Mouse (Mus musculus): ENCODE measurements at regions not wholly inside any gene's neighbourhood (a gene's known extent, or its start where the extent isn't known, plus 50 kb on each side); places are given as distances from the start of the nearest gene placed in this dataset.

GRCm38 (mm10) chr10:96460617-96461338 is 156.0 kb upstream of the Btg1 start:
- H3K4me2 ChIP-seq = no peak overlapping the region
- H3K9me3 ChIP-seq = no peaks in the 10 kb centered on the region
- no peaks in the 10 kb centered on the region for H3K36me3 ChIP-seq
- no peak overlapping the region for H3K4me3 ChIP-seq (replicated peaks)
- H3K4me1 ChIP-seq = no peaks in the 10 kb centered on the region
- 70% methylated on average over 10 of the region's 10 CpGs for WGBS
- no peaks in the 10 kb centered on the region for H3K27me3 ChIP-seq (replicated peaks)
- H3K9ac ChIP-seq = no peak overlapping the region
- ATAC-seq (ENCODE audit: insufficient read depth, low FRiP score, low read depth) = no peak
- no peak overlapping the region for H3K27ac ChIP-seq

GRCm38 (mm10) chr10:96465967-96466366 is 150.8 kb upstream of the Btg1 start:
- no peaks in the 10 kb centered on the region for H3K9me3 ChIP-seq
- no peak for ATAC-seq (ENCODE audit: insufficient read depth, low FRiP score, low read depth)
- no peaks in the 10 kb centered on the region for H3K36me3 ChIP-seq
- H3K4me2 ChIP-seq = no peak overlapping the region
- 74% methylated on average over 6 of the region's 6 CpGs for WGBS
- no peak overlapping the region for H3K9ac ChIP-seq
- no peaks in the 10 kb centered on the region for H3K4me1 ChIP-seq
- H3K27ac ChIP-seq = no peak overlapping the region
- H3K4me3 ChIP-seq (replicated peaks) = no peak overlapping the region
- H3K27me3 ChIP-seq (replicated peaks) = no peaks in the 10 kb centered on the region

- H3K4me1 ChIP-seq = no peaks in the 10 kb centered on the region
- ATAC-seq (ENCODE audit: insufficient read depth, low FRiP score, low read depth) = no peak
- no peaks in the 10 kb centered on the region for H3K9me3 ChIP-seq
- no peak overlapping the region for H3K27ac ChIP-seq
- H3K27me3 ChIP-seq (replicated peaks) = no peaks in the 10 kb centered on the region
- no peak overlapping the region for H3K9ac ChIP-seq
- H3K4me3 ChIP-seq (replicated peaks) = no peak overlapping the region
- no peak overlapping the region for H3K4me2 ChIP-seq
- WGBS = 78% methylated on average over 3 of the region's 3 CpGs
- no peaks in the 10 kb centered on the region for H3K36me3 ChIP-seq
These were observed 150.0 kb upstream of the Btg1 start for GRCm38 (mm10) chr10:96466845-96467244.

GRCm38 (mm10) chr10:96467661-96468060 is 149.1 kb upstream of the Btg1 start:
- Histone ChIP-seq H3K27ac (peak overlapping the region; percentile 61), H3K27me3 (replicated peaks) (no peaks in the 10 kb centered on the region), H3K36me3 (no peaks in the 10 kb centered on the region), H3K4me2 (no peak overlapping the region), H3K4me1 (no peaks in the 10 kb centered on the region), H3K4me3 (replicated peaks) (no peak overlapping the region), H3K9ac (no peak overlapping the region), H3K9me3 (no peaks in the 10 kb centered on the region)
- 41% methylated on average over 4 of the region's 4 CpGs for WGBS
- no peak for ATAC-seq (ENCODE audit: insufficient read depth, low FRiP score, low read depth)

- Histone ChIP-seq H3K4me1 (no peaks in the 10 kb centered on the region), H3K4me3 (replicated peaks) (no peak overlapping the region), H3K9ac (no peak overlapping the region), H3K9me3 (no peaks in the 10 kb centered on the region), H3K4me2 (no peak overlapping the region), H3K27ac (no peak overlapping the region), H3K27me3 (replicated peaks) (no peaks in the 10 kb centered on the region), H3K36me3 (no peaks in the 10 kb centered on the region)
- ATAC-seq (ENCODE audit: insufficient read depth, low FRiP score, low read depth) = no peak
These were observed 145.3 kb upstream of the Btg1 start for GRCm38 (mm10) chr10:96471523-96471922.

GRCm38 (mm10) chr10:96479350-96479749 is 137.5 kb upstream of the Btg1 start:
- WGBS = 53% methylated on average over 12 of the region's 12 CpGs
- Histone ChIP-seq H3K4me2 (peak overlapping the region; percentile 38), H3K4me1 (no peaks in the 10 kb centered on the region), H3K36me3 (no peaks in the 10 kb centered on the region), H3K4me3 (replicated peaks) (no peak overlapping the region), H3K9me3 (no peaks in the 10 kb centered on the region), H3K27ac (no peak overlapping the region), H3K27me3 (replicated peaks) (no peaks in the 10 kb centered on the region), H3K9ac (no peak overlapping the region)
- no peak for ATAC-seq (ENCODE audit: insufficient read depth, low FRiP score, low read depth)

GRCm38 (mm10) chr10:96479786-96480185 is 137.0 kb upstream of the Btg1 start:
- H3K4me2 ChIP-seq = peak overlapping the region; percentile 38; the same call in 1 of the 2 replicates
- H3K9me3 ChIP-seq = no peaks in the 10 kb centered on the region
- H3K4me3 ChIP-seq (replicated peaks) = no peak overlapping the region
- no peaks in the 10 kb centered on the region for H3K27me3 ChIP-seq (replicated peaks)
- H3K4me1 ChIP-seq = no peaks in the 10 kb centered on the region
- H3K9ac ChIP-seq = no peak overlapping the region
- H3K36me3 ChIP-seq = no peaks in the 10 kb centered on the region
- H3K27ac ChIP-seq = no peak overlapping the region
- no peak for ATAC-seq (ENCODE audit: insufficient read depth, low FRiP score, low read depth)
- WGBS = 48% methylated on average over 8 of the region's 8 CpGs

GRCm38 (mm10) chr10:96480453-96481324 is 136.1 kb upstream of the Btg1 start:
- H3K27me3 ChIP-seq (replicated peaks) = no peaks in the 10 kb centered on the region
- H3K4me3 ChIP-seq (replicated peaks) = no peak overlapping the region
- H3K9ac ChIP-seq = no peak overlapping the region
- H3K4me2 ChIP-seq = no peak overlapping the region
- H3K9me3 ChIP-seq = no peaks in the 10 kb centered on the region
- WGBS = 53% methylated on average over 14 of the region's 14 CpGs
- no peak for ATAC-seq (ENCODE audit: insufficient read depth, low FRiP score, low read depth)
- H3K4me1 ChIP-seq = no peaks in the 10 kb centered on the region
- no peaks in the 10 kb centered on the region for H3K36me3 ChIP-seq
- H3K27ac ChIP-seq = no peak overlapping the region

- Histone ChIP-seq H3K9ac (no peak overlapping the region), H3K36me3 (no peaks in the 10 kb centered on the region)
- 71% methylated on average over 8 of the region's 8 CpGs for WGBS
These were observed 135.5 kb upstream of the Btg1 start for GRCm38 (mm10) chr10:96481325-96481638.

GRCm38 (mm10) chr10:96486724-96487123 is 130.1 kb upstream of the Btg1 start:
- no peak for ATAC-seq (ENCODE audit: insufficient read depth, low FRiP score, low read depth)
- Histone ChIP-seq H3K4me3 (replicated peaks) (no peak overlapping the region), H3K4me1 (no peaks in the 10 kb centered on the region), H3K9ac (no peak overlapping the region), H3K36me3 (no peaks in the 10 kb centered on the region), H3K27ac (no peak overlapping the region), H3K9me3 (no peaks in the 10 kb centered on the region), H3K27me3 (replicated peaks) (no peaks in the 10 kb centered on the region), H3K4me2 (no peak overlapping the region)
- 93% methylated on average over 3 of the region's 3 CpGs for WGBS

More at GRCm38 (mm10) chr10:96481325-96481638, 135.5 kb upstream of the Btg1 start:
- no peak overlapping the region for H3K4me2 ChIP-seq
- H3K4me3 ChIP-seq (replicated peaks) = no peak overlapping the region
- no peaks in the 10 kb centered on the region for H3K9me3 ChIP-seq
- H3K27ac ChIP-seq = no peak overlapping the region
- H3K27me3 ChIP-seq (replicated peaks) = no peaks in the 10 kb centered on the region
- H3K4me1 ChIP-seq = no peaks in the 10 kb centered on the region
- ATAC-seq (ENCODE audit: insufficient read depth, low FRiP score, low read depth) = no peak

- no peak overlapping the region for H3K4me2 ChIP-seq
- no peaks in the 10 kb centered on the region for H3K4me1 ChIP-seq
- ATAC-seq (ENCODE audit: insufficient read depth, low FRiP score, low read depth) = no peak
- no peaks in the 10 kb centered on the region for H3K36me3 ChIP-seq
- WGBS = 37% methylated on average over 1 of the region's 1 CpGs
- no peak overlapping the region for H3K27ac ChIP-seq
- H3K4me3 ChIP-seq (replicated peaks) = no peak overlapping the region
- H3K9ac ChIP-seq = no peak overlapping the region
- H3K9me3 ChIP-seq = no peaks in the 10 kb centered on the region
- no peaks in the 10 kb centered on the region for H3K27me3 ChIP-seq (replicated peaks)
These were observed 123.1 kb upstream of the Btg1 start for GRCm38 (mm10) chr10:96493706-96494105.

- H3K36me3 ChIP-seq = no peaks in the 10 kb centered on the region
- H3K4me1 ChIP-seq = no peaks in the 10 kb centered on the region
- no peak overlapping the region for H3K4me2 ChIP-seq
- 84% methylated on average over 3 of the region's 3 CpGs for WGBS
- H3K9me3 ChIP-seq = no peaks in the 10 kb centered on the region
- no peak overlapping the region for H3K27ac ChIP-seq
- H3K4me3 ChIP-seq (replicated peaks) = no peak overlapping the region
- no peaks in the 10 kb centered on the region for H3K27me3 ChIP-seq (replicated peaks)
- ATAC-seq (ENCODE audit: insufficient read depth, low FRiP score, low read depth) = no peak
- no peak overlapping the region for H3K9ac ChIP-seq
These were observed 120.1 kb upstream of the Btg1 start for GRCm38 (mm10) chr10:96496700-96497099.

All from stomach, embryonic 15.5 days (tissue).